Mouse (Mus musculus) spleen, adult 2 months (tissue): ENCODE data around the gene Tmem106c. TPM values are rescaled to one million over a fixed set of nuclear protein-coding genes. Genes with fewer than 3 reads are reported as not detected.

Source experiments
- DNase-seq, 2 experiments: peaks; one replicate each; pipeline versions ENCODE4 v3.0.0 to v3.0.0-alpha.2; 2012 to 2021; ENCODE audit warnings: low spot score in 2 of 2, low read depth in 1 of 2
- H3K27ac ChIP-seq: fragments of 200-500 bp; 2 replicates; pipeline ENCODE4 v1.5.1; 2012; ENCODE audit warnings: low read length, inconsistent platforms; ENCODE audit not compliant: insufficient read depth
- H3K27me3 ChIP-seq: fragments of 200-500 bp; 2 replicates; pipeline ENCODE4 v1.6.1; 2012; ENCODE audit warnings: mild to moderate bottlenecking, moderate library complexity, low read length, inconsistent platforms; ENCODE audit not compliant: control insufficient read depth, insufficient read depth
- H3K36me3 ChIP-seq: fragments of 200-500 bp; 2 replicates; pipeline ENCODE4 v1.6.1; 2012; ENCODE audit warnings: mild to moderate bottlenecking, low read length, inconsistent platforms; ENCODE audit not compliant: control insufficient read depth, insufficient read depth
- H3K4me1 ChIP-seq: fragments of 200-500 bp; 2 replicates; pipeline ENCODE4 v1.6.1; 2011; ENCODE audit warnings: inconsistent platforms; ENCODE audit not compliant: control insufficient read depth, insufficient read depth, insufficient read length
- H3K4me3 ChIP-seq: fragments of 200-500 bp; 2 replicates; pipeline ENCODE4 v1.5.1; 2011; ENCODE audit warnings: mild to moderate bottlenecking, inconsistent platforms; ENCODE audit not compliant: insufficient read depth, insufficient read length; ENCODE audit errors: extremely low read depth
- CTCF ChIP-seq: fragments of 200-500 bp; IDR thresholded peaks from 2 replicates; pipeline ENCODE4 v1.5.1; 2011; ENCODE audit warnings: mild to moderate bottlenecking, inconsistent platforms; ENCODE audit not compliant: insufficient read depth, insufficient read length, insufficient replicate concordance; ENCODE audit errors: extremely low read depth
- POLR2A ChIP-seq: fragments of 200-500 bp; IDR thresholded peaks from 2 replicates; pipeline ENCODE4 v1.6.1; 2011; ENCODE audit warnings: low read depth, low read length, inconsistent platforms
- WGBS: fragments of 180-500 bp; shearing (Covaris S2); methylation state at CpG from one replicate; pipeline ENCODE4 v1.1.7; 2018; 5-methylcytosine and 5-hydroxymethylcytosine counted together
- polyA plus RNA-seq: library from polyadenylated mRNA; depleted of rRNA; stranded (reverse); fragments of >200 nt; gene quantifications from 2 replicates; pipeline ENCODE4 v1.2.3, GENCODE M21; 2012; rRNA removed

Gene Tmem106c
- polyA plus RNA-seq, 1 experiment = 22.9 TPM

- 21% methylated on average over 11 of the region's 11 CpGs for WGBS
- Histone ChIP-seq H3K27ac (no peak overlapping the region), H3K27me3 (peaks cover 36% of the 10 kb centered on the region), H3K4me3 (no peak overlapping the region), H3K4me1 (no peaks in the 10 kb centered on the region; the same call in 1 of the 2 replicates), H3K36me3 (no peaks in the 10 kb centered on the region)
- TF ChIP-seq POLR2A (no peak), CTCF (no peak)
- no peak for DNase-seq
These were observed 41.2 kb downstream of the Tmem106c start for GRCm38 (mm10) chr15:98005181-98005580.

DNA sequence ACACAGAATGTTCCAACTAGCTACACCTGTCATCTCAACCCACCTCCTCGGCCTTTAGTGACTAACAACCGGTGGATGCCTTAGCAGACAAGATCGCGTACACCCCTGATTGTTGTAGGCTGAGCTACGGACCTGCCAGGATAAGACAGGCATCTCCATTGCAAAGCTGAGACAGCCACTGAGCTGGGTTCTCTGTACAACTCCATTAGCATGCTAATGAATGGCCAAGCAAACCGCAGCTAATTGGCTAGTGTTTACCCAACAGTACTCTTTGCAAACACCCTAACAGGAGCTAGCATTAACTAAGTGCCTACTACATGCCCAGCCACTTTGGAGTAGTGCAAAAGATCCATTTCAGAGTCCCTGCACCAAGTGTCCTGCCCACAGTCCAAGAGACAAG, 48.8 kb downstream of the Tmem106c start:
- TF ChIP-seq CTCF (no peak), POLR2A (no peak)
- 0 out of 2 replicates have a peak, but pooled peaks cover 2% of the 10 kb centered on the region for H3K27me3 ChIP-seq
- H3K4me1 ChIP-seq = no peaks in the 10 kb centered on the region
- H3K36me3 ChIP-seq = no peaks in the 10 kb centered on the region
- no peak for DNase-seq
- no peak overlapping the region for H3K27ac ChIP-seq
- WGBS = 84% methylated on average over 6 of the region's 6 CpGs
- H3K4me3 ChIP-seq = no peak overlapping the region

- Histone ChIP-seq H3K27me3 (no peaks in the 10 kb centered on the region), H3K4me3 (no peak overlapping the region), H3K27ac (no peak overlapping the region), H3K4me1 (no peaks in the 10 kb centered on the region), H3K36me3 (no peaks in the 10 kb centered on the region)
- DNase-seq = no peak
- WGBS = 70% methylated on average over 4 of the region's 4 CpGs
- TF ChIP-seq POLR2A (no peak), CTCF (no peak)
These were observed 53.9 kb downstream of the Tmem106c start for GRCm38 (mm10) chr15:98017925-98018324.

- DNase-seq = no peak
- Histone ChIP-seq H3K27me3 (no peaks in the 10 kb centered on the region), H3K36me3 (no peaks in the 10 kb centered on the region), H3K4me3 (no peak overlapping the region), H3K27ac (no peak overlapping the region), H3K4me1 (no peaks in the 10 kb centered on the region)
- TF ChIP-seq POLR2A (no peak), CTCF (no peak)
- 74% methylated on average over 3 of the region's 3 CpGs for WGBS
These were observed 55.0 kb downstream of the Tmem106c start for GRCm38 (mm10) chr15:98019047-98019446.

Other genes starting within 250 kb of the Tmem106c start
- 3.0 and 4.1 TPM in 2 replicates for gene Endou, start 232.9 kb upstream of the Tmem106c start, polyA plus RNA-seq
- gene Rapgef3, start 196.2 kb upstream of the Tmem106c start, polyA plus RNA-seq = 28.8 and 33.6 TPM in 2 replicates
- 94.0 and 117 TPM in 2 replicates for gene Slc48a1, start 185.7 kb upstream of the Tmem106c start, polyA plus RNA-seq
- 104 and 137 TPM in 2 replicates for gene Hdac7, start 119.7 kb upstream of the Tmem106c start, polyA plus RNA-seq
- gene Vdr, start 53.6 kb upstream of the Tmem106c start, polyA plus RNA-seq = 0.70 and 0.96 TPM in 2 replicates
- 0.02 TPM in 2 replicates for gene Col2a1, start 40.5 kb downstream of the Tmem106c start, polyA plus RNA-seq
- gene Pfkm, start 128.4 kb downstream of the Tmem106c start, polyA plus RNA-seq = 6.4 and 7.8 TPM in 2 replicates
- 9.9 and 11.4 TPM in 2 replicates for gene Senp1, start 129.5 kb downstream of the Tmem106c start, polyA plus RNA-seq
- 18.8 and 24.4 TPM in 2 replicates for gene Asb8, start 201.4 kb downstream of the Tmem106c start, polyA plus RNA-seq
- 0.84 and 0.88 TPM in 2 replicates for gene Ccdc184, start 203.0 kb downstream of the Tmem106c start, polyA plus RNA-seq
- not detected in 2 replicates for gene Olfr288, start 231.3 kb downstream of the Tmem106c start, polyA plus RNA-seq